Comparison of ENCODE assay signal across 29 mouse cellular contexts in genomic region chr6:83518637-83519036, GRCm38 (mm10). TPM values are rescaled to one million over a fixed set of nuclear protein-coding genes. Genes with fewer than 3 reads are reported as not detected.
"Had no signal": no experiment of that assay in that cellular context is flagged by ENCODE, and none has a peak within 500 bp of the region (broad histone marks: within the 10 kb centered on the region; RNA-seq: fewer than 3 reads in every experiment).

No protein-coding gene starts in this region.

- H3K9me3 ChIP-seq: heart, embryonic 13.5 days; heart, embryonic 15.5 days; hindbrain, embryonic 13.5 days; hindbrain, embryonic 15.5 days; kidney, embryonic 15.5 days; limb, embryonic 10.5 days; limb, embryonic 12.5 days; liver, embryonic 13.5 days had no signal

- H3K4me3 ChIP-seq: gastrocnemius, adult 2 months; heart, adult 2 months; heart, embryonic 13.5 days; heart, embryonic 15.5 days; hindbrain, embryonic 13.5 days; hindbrain, embryonic 15.5 days; kidney, embryonic 15.5 days; left cerebral cortex, adult 2 months; limb, embryonic 10.5 days; limb, embryonic 12.5 days; liver, embryonic 13.5 days had no signal

- ATAC-seq: hindbrain, postnatal 0 days; intestine, embryonic 16.5 days had no signal

- H3K4me1 ChIP-seq: hindbrain, embryonic 13.5 days; hindbrain, embryonic 15.5 days; kidney, embryonic 15.5 days; limb, embryonic 12.5 days had no signal

- H3K27me3 ChIP-seq: heart, embryonic 13.5 days; heart, embryonic 15.5 days; hindbrain, embryonic 13.5 days; hindbrain, embryonic 15.5 days; kidney, embryonic 15.5 days; limb, embryonic 12.5 days had no signal

- H3K9ac ChIP-seq: heart, embryonic 13.5 days; heart, embryonic 15.5 days; hindbrain, embryonic 13.5 days; hindbrain, embryonic 15.5 days; kidney, embryonic 15.5 days; limb, embryonic 12.5 days; liver, embryonic 13.5 days had no signal

- H3K27ac ChIP-seq: gastrocnemius, adult 2 months; heart, adult 2 months; heart, embryonic 13.5 days; heart, embryonic 15.5 days; hindbrain, embryonic 13.5 days; hindbrain, embryonic 15.5 days; hindbrain, postnatal 0 days; kidney, embryonic 15.5 days; kidney, postnatal 0 days; left cerebral cortex, adult 2 months; limb, embryonic 10.5 days; limb, embryonic 12.5 days; liver, embryonic 13.5 days had no signal

- DNase-seq: gastrocnemius, adult 2 months; gastrocnemius, postnatal 10 days; gastrocnemius, postnatal 25 days; heart, adult 11 months; heart, adult 2 months; heart, postnatal 14 days; heart, postnatal 36 days; kidney, adult 11 months; kidney, adult 2 months; kidney, adult 9 months; kidney, postnatal 14 days; kidney, postnatal 36 days; liver; liver, embryonic 13.5 days had no signal

- H3K36me3 ChIP-seq: heart, embryonic 13.5 days; heart, embryonic 15.5 days; hindbrain, embryonic 13.5 days; hindbrain, embryonic 15.5 days; kidney, embryonic 15.5 days; limb, embryonic 10.5 days; limb, embryonic 12.5 days; liver, embryonic 13.5 days had no signal

RNA-seq across cellular contexts. Expression of gene Actg2, which starts 17.4 kb away (rescaled TPM):
- total RNA-seq: hematopoietic stem cell, adult 5-6 weeks; layer of hippocampus, adult 18-20 months; layer of hippocampus, postnatal 25 days; left cerebral cortex, adult 2 months; left cerebral cortex, postnatal 36 days had no signal
